Mouse (Mus musculus) stomach, postnatal 0 days (tissue): Measurements from ENCODE around the gene Tie1. TPM values are rescaled to one million over a fixed set of nuclear protein-coding genes. Genes with fewer than 3 reads are reported as not detected.

Experiments
- ATAC-seq: fragments of 200-750 bp; cut with Nextera tagmentation; 2 replicates; pipeline ENCODE4 v1.8.0; 2017; ENCODE audit not compliant: low FRiP score, low TSS enrichment
- DNase-seq: peaks from one replicate; pipeline ENCODE4 v3.0.0-alpha.2; 2016; ENCODE audit warnings: low spot score
- H3K27ac ChIP-seq: fragments of 300-500 bp; sonication (generic); replicated peaks from 2 replicates; pipeline ENCODE4 v1.5.1; 2014; ENCODE audit warnings: mild to moderate bottlenecking, control low read depth
- H3K27me3 ChIP-seq: fragments of 300-500 bp; sonication (generic); 2 replicates; pipeline ENCODE4 v1.6.1; 2014; ENCODE audit warnings: low read length; ENCODE audit not compliant: control insufficient read depth, insufficient read depth
- H3K36me3 ChIP-seq: fragments of 300-500 bp; sonication (generic); 2 replicates; pipeline ENCODE4 v1.6.1; 2014; ENCODE audit warnings: low read length, mixed read lengths; ENCODE audit not compliant: control insufficient read depth, insufficient read depth
- H3K4me1 ChIP-seq: fragments of 300-500 bp; sonication (generic); replicated peaks from 2 replicates; pipeline ENCODE4 v1.6.1; 2014; ENCODE audit warnings: antibody characterized with exemption; ENCODE audit not compliant: control insufficient read depth, insufficient read depth
- H3K4me2 ChIP-seq: fragments of 300-500 bp; sonication (generic); replicated peaks from 2 replicates; pipeline ENCODE4 v1.6.1; 2014; ENCODE audit warnings: low read depth, mild to moderate bottlenecking, control low read depth, moderate library complexity
- H3K4me3 ChIP-seq: fragments of 300-500 bp; sonication (generic); 2 replicates; pipeline ENCODE4 v1.5.1; 2014; ENCODE audit warnings: low read depth, low read length, control low read depth
- H3K9ac ChIP-seq: fragments of 300-500 bp; sonication (generic); 2 replicates; pipeline ENCODE4 v1.6.1; 2014; ENCODE audit warnings: mild to moderate bottlenecking, low read length, control low read depth, mixed read lengths
- H3K9me3 ChIP-seq: fragments of 300-500 bp; sonication (generic); 2 replicates; pipeline ENCODE4 v1.6.1; 2016; ENCODE audit warnings: low read length; ENCODE audit not compliant: control insufficient read depth
- CTCF ChIP-seq: IDR thresholded peaks from 2 replicates; pipeline ENCODE4 v1.5.1; 2016; ENCODE audit warnings: antibody characterized with exemption, low read depth, mild to moderate bottlenecking, moderate library complexity
- EP300 ChIP-seq: optimal IDR thresholded peaks from 2 replicates; pipeline ENCODE3; 2016; ENCODE audit warnings: antibody characterized with exemption
- WGBS: fragments of 180-500 bp; shearing (Covaris S2); extraction: QIAGEN DNeasy Blood & Tissue Kit; methylation state at CpG from one replicate; pipeline ENCODE4 v1.1.7; 2014; 5-methylcytosine and 5-hydroxymethylcytosine counted together
- polyA plus RNA-seq: library from polyadenylated mRNA; unstranded; fragments of >200 nt; fragmentation: Nextera tagmentation; extraction: Ambion mirVana; gene quantifications from 2 replicates; pipeline ENCODE4 v1.2.1, GENCODE M21; 2015

Tie1 gene
- polyA plus RNA-seq, 1 experiment from 2014 or later: 9.2 TPM

- Histone ChIP-seq H3K27me3 (no peaks in the 10 kb centered on the region), H3K4me1 (no peaks in the 10 kb centered on the region), H3K36me3 (peaks cover 4% of the 10 kb centered on the region), H3K4me3 (no peak overlapping the region), H3K4me2 (no peak overlapping the region), H3K9me3 (no peaks in the 10 kb centered on the region), H3K27ac (no peak overlapping the region), H3K9ac (no peak overlapping the region)
- DNase-seq: no peak
- no peak for TF ChIP-seq CTCF
- no peak for TF ChIP-seq EP300
- no peak for ATAC-seq
- WGBS: 95% methylated on average over 2 of the region's 3 CpGs
Measured at GRCm38 (mm10) chr4:118421384-118421783, 68.5 kb downstream of the Tie1 start.

Other genes starting within 250 kb of the Tie1 start
- gene Ptprf, start 198.7 kb downstream of the Tie1 start, polyA plus RNA-seq: 30.1 and 34.1 TPM in 2 replicates
- 2.1 and 2.4 TPM in 2 replicates for gene Szt2, start 80.8 kb downstream of the Tie1 start, polyA plus RNA-seq
- 86.7 and 87.3 TPM in 2 replicates for gene Med8, start 80.7 kb downstream of the Tie1 start, polyA plus RNA-seq
- gene Elovl1, start 62.0 kb downstream of the Tie1 start, polyA plus RNA-seq: 366 and 374 TPM in 2 replicates
- gene Cdc20, start 52.7 kb downstream of the Tie1 start, polyA plus RNA-seq: 50.0 and 67.3 TPM in 2 replicates
- 0.05 and 0.06 TPM in 2 replicates for gene Mpl, start 32.5 kb downstream of the Tie1 start, polyA plus RNA-seq
- 56.8 and 57.6 TPM in 2 replicates for gene 2610528J11Rik, start 36.9 kb upstream of the Tie1 start, polyA plus RNA-seq
- 41.3 and 42.7 TPM in 2 replicates for gene Tmem125, start 54.0 kb upstream of the Tie1 start, polyA plus RNA-seq
- gene Cfap57, start 130.7 kb upstream of the Tie1 start, polyA plus RNA-seq: 1.2 and 1.3 TPM in 2 replicates
- 90.4 and 94.5 TPM in 2 replicates for gene Ebna1bp2, start 130.7 kb upstream of the Tie1 start, polyA plus RNA-seq
- not detected in 2 replicates for gene Olfr62, start 168.9 kb upstream of the Tie1 start, polyA plus RNA-seq
- gene Olfr1342, start 202.7 kb upstream of the Tie1 start, polyA plus RNA-seq: not detected in 2 replicates
- gene Olfr1341, start 213.5 kb upstream of the Tie1 start, polyA plus RNA-seq: not detected in 2 replicates
- gene Olfr1340, start 230.1 kb upstream of the Tie1 start, polyA plus RNA-seq: not detected in 2 replicates
- not detected in 2 replicates for gene Olfr1339, start 242.1 kb upstream of the Tie1 start, polyA plus RNA-seq